Mouse (Mus musculus): ENCODE measurements around the gene Gm47959.

DNA sequence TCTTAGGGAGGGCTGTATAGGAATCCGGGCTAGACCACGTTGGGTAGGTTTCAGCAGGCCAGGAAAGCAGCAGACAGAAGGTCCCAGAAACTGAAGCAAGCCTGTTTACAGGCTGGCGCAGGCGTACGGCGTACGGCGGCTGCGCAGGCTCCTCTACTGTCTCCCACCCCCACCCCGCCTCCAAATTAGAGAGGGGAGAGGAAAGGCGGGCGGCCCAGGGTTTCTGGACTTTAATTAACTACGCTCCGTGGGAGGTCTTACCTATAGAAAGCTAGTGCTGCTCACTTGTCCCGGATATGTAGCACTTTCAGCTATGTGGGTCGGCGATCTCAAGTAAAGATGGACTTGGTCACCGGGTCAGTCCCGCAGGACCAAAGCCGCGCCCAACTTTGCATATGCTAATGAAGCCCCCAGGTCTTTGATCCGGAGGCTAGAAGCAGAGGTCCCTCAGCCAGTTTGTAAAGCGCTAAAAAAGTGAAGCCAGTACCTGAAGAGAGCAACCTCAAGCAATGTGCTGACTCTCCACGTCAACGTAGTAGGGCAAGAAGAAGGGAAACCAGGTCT is 37.8 kb downstream of the Gm47959 start, which contains the start of gene Slc19a3:
- TF ChIP-seq CTCF (IDR thresholded peaks at IDR 0.05; ENCODE audit: insufficient read depth, low read depth, low read length) = no peak
- no peak for TF ChIP-seq POLR2A (IDR thresholded peaks at IDR 0.05; ENCODE audit: insufficient read depth, low read depth, low read length)

Data from olfactory bulb, adult 2 months (tissue).